Mouse (Mus musculus) E14TG2a.4 (cell line): ENCODE results near the gene Prdm11.

Source experiments
- H3K27me3 ChIP-seq: 2 replicates; pipeline ENCODE4 v1.6.1; 2014; ENCODE audit warnings: low read length, control low read depth; ENCODE audit not compliant: insufficient read depth
- H3K36me3 ChIP-seq: 2 replicates; pipeline ENCODE4 v1.6.1; 2014; ENCODE audit warnings: low read length, control low read depth; ENCODE audit not compliant: insufficient read depth
- H3K4me1 ChIP-seq: replicated peaks from 2 replicates; pipeline ENCODE4 v1.6.1; 2014; ENCODE audit warnings: low read depth, low read length, control low read depth
- H3K4me3 ChIP-seq: replicated peaks from 2 replicates; pipeline ENCODE4 v1.5.1; 2014; ENCODE audit warnings: mild to moderate bottlenecking, low read length
- H3K9me3 ChIP-seq: 2 replicates; pipeline ENCODE4 v1.6.1; 2014; ENCODE audit warnings: low read length, control low read depth
- CTCF ChIP-seq: conservative IDR thresholded peaks from 2 replicates; pipeline ENCODE4 v1.5.1; 2014; ENCODE audit warnings: low read length
- NANOG ChIP-seq: IDR thresholded peaks from 2 replicates; pipeline ENCODE4 v1.6.1; 2014; ENCODE audit warnings: borderline replicate concordance, low read length, mixed read lengths
- POU5F1 ChIP-seq: IDR thresholded peaks from 2 replicates; pipeline ENCODE4 v1.6.1; 2014; ENCODE audit warnings: low read length, borderline replicate concordance

Gene Prdm11

GRCm38 (mm10) chr2:92953450-92953849 is 92.5 kb downstream of the Prdm11 start:
- H3K27me3 ChIP-seq: peaks cover 9% of the 10 kb centered on the region; the same call in 1 of the 2 replicates

GRCm38 (mm10) chr2:92949518-92949917 is 96.4 kb downstream of the Prdm11 start:
- H3K9me3 ChIP-seq: no peaks in the 10 kb centered on the region
- peaks cover 43% of the 10 kb centered on the region for H3K4me1 ChIP-seq
- TF ChIP-seq NANOG: no peak
- TF ChIP-seq CTCF: no peak
- TF ChIP-seq POU5F1: no peak
- no peaks in the 10 kb centered on the region for H3K36me3 ChIP-seq
- H3K27me3 ChIP-seq: 0 out of 2 replicates have a peak, but pooled peaks cover 6% of the 10 kb centered on the region
- H3K4me3 ChIP-seq: no peak overlapping the region

More at GRCm38 (mm10) chr2:92953450-92953849, 92.5 kb downstream of the Prdm11 start:
- peaks cover 22% of the 10 kb centered on the region for H3K4me1 ChIP-seq
- H3K36me3 ChIP-seq: no peaks in the 10 kb centered on the region
- no peak for TF ChIP-seq NANOG
- TF ChIP-seq POU5F1: no peak
- no peak for TF ChIP-seq CTCF
- no peak overlapping the region for H3K4me3 ChIP-seq
- peaks cover 5% of the 10 kb centered on the region for H3K9me3 ChIP-seq

- H3K36me3 ChIP-seq: no peaks in the 10 kb centered on the region
- peaks cover 43% of the 10 kb centered on the region for H3K4me1 ChIP-seq
- TF ChIP-seq CTCF: no peak
- no peak for TF ChIP-seq POU5F1
- TF ChIP-seq NANOG: no peak
- no peak overlapping the region for H3K4me3 ChIP-seq
- H3K9me3 ChIP-seq: no peaks in the 10 kb centered on the region
- H3K27me3 ChIP-seq: 0 out of 2 replicates have a peak, but pooled peaks cover 6% of the 10 kb centered on the region
These were observed 97.2 kb downstream of the Prdm11 start for GRCm38 (mm10) chr2:92948699-92949300.

- TF ChIP-seq NANOG: no peak
- no peak for TF ChIP-seq POU5F1
- TF ChIP-seq CTCF: no peak
- H3K27me3 ChIP-seq: 0 out of 2 replicates have a peak, but pooled peaks cover 6% of the 10 kb centered on the region
- 0 out of 2 replicates have a peak overlapping the region, but pooled peaks have one; percentile 7 for H3K4me3 ChIP-seq
- H3K36me3 ChIP-seq: no peaks in the 10 kb centered on the region
- no peaks in the 10 kb centered on the region for H3K9me3 ChIP-seq
- H3K4me1 ChIP-seq: peaks cover 38% of the 10 kb centered on the region
These were observed 97.8 kb downstream of the Prdm11 start for GRCm38 (mm10) chr2:92947981-92948698.

GRCm38 (mm10) chr2:92945824-92946598 is 100.0 kb downstream of the Prdm11 start:
- Histone ChIP-seq H3K27me3 (peaks cover 9% of the 10 kb centered on the region; the same call in 1 of the 2 replicates), H3K4me3 (no peak overlapping the region), H3K4me1 (peaks cover 36% of the 10 kb centered on the region), H3K36me3 (no peaks in the 10 kb centered on the region), H3K9me3 (no peaks in the 10 kb centered on the region)
- no peak for TF ChIP-seq CTCF
- TF ChIP-seq POU5F1: no peak
- TF ChIP-seq NANOG: no peak

GRCm38 (mm10) chr2:92945125-92945746 is 100.7 kb downstream of the Prdm11 start:
- peaks cover 36% of the 10 kb centered on the region for H3K4me1 ChIP-seq
- H3K27me3 ChIP-seq: peaks cover 9% of the 10 kb centered on the region; the same call in 1 of the 2 replicates
- no peaks in the 10 kb centered on the region for H3K9me3 ChIP-seq
- TF ChIP-seq CTCF (no peak), POU5F1 (no peak), NANOG (no peak)
- H3K4me3 ChIP-seq: no peak overlapping the region
- H3K36me3 ChIP-seq: no peaks in the 10 kb centered on the region

GRCm38 (mm10) chr2:92944356-92944755 is 101.6 kb downstream of the Prdm11 start:
- no peaks in the 10 kb centered on the region for H3K36me3 ChIP-seq
- H3K4me1 ChIP-seq: peaks cover 30% of the 10 kb centered on the region
- H3K9me3 ChIP-seq: peaks cover 4% of the 10 kb centered on the region
- H3K27me3 ChIP-seq: peaks cover 9% of the 10 kb centered on the region; the same call in 1 of the 2 replicates
- no peak overlapping the region for H3K4me3 ChIP-seq
- TF ChIP-seq CTCF: no peak
- TF ChIP-seq POU5F1: no peak
- no peak for TF ChIP-seq NANOG
